Mouse (Mus musculus) midbrain, embryonic 16.5 days (tissue): Measurements from ENCODE around the gene Gtf3c1. TPM values are rescaled to one million over a fixed set of nuclear protein-coding genes. Genes with fewer than 3 reads are reported as not detected.
A peak's percentile ranks its signal among the peaks of the same experiment; 100 is the strongest.
"Not testable (repeated sequence)": the region's sequence is repeated elsewhere in the genome, so short reads cannot be mapped to it uniquely, and the experiment has no call there.

Experiments
- ATAC-seq: fragments of 200-750 bp; cut with Nextera tagmentation; 2 replicates; pipeline ENCODE4 v1.8.0; 2017; ENCODE audit warnings: moderate TSS enrichment
- H3K27ac ChIP-seq: fragments of 300-500 bp; sonication (generic); 2 replicates; pipeline ENCODE4 v1.5.1; 2014; ENCODE audit warnings: mild to moderate bottlenecking, low read length, mixed read lengths
- H3K27me3 ChIP-seq: fragments of 300-500 bp; sonication (generic); 2 replicates; pipeline ENCODE4 v1.6.1; 2014; ENCODE audit warnings: low read depth, low read length, mixed read lengths; ENCODE audit not compliant: control insufficient read depth, insufficient read depth
- H3K36me3 ChIP-seq: fragments of 300-500 bp; sonication (generic); 2 replicates; pipeline ENCODE4 v1.6.1; 2014; ENCODE audit warnings: mild to moderate bottlenecking, low read length, moderate library complexity, mixed read lengths; ENCODE audit not compliant: control insufficient read depth, insufficient read depth
- H3K4me1 ChIP-seq: fragments of 300-500 bp; sonication (generic); 2 replicates; pipeline ENCODE4 v1.6.1; 2014; ENCODE audit warnings: mild to moderate bottlenecking, low read length, mixed read lengths; ENCODE audit not compliant: control insufficient read depth, insufficient read depth
- H3K4me2 ChIP-seq: fragments of 300-500 bp; sonication (generic); 2 replicates; pipeline ENCODE4 v1.6.1; 2014; ENCODE audit warnings: mild to moderate bottlenecking, low read length, mixed read lengths
- H3K4me3 ChIP-seq: fragments of 300-500 bp; sonication (generic); 2 replicates; pipeline ENCODE4 v1.5.1; 2014; ENCODE audit warnings: low read depth, mild to moderate bottlenecking, low read length, moderate library complexity, mixed read lengths
- H3K9ac ChIP-seq: fragments of 300-500 bp; sonication (generic); 2 replicates; pipeline ENCODE4 v1.6.1; 2014; ENCODE audit warnings: low read depth, low read length, mixed read lengths
- H3K9me3 ChIP-seq: fragments of 300-500 bp; sonication (generic); replicated peaks from 2 replicates; pipeline ENCODE4 v1.6.1; 2014; ENCODE audit warnings: mild to moderate bottlenecking, low read length, mixed read lengths; ENCODE audit not compliant: control insufficient read depth, poor library complexity, severe bottlenecking
- WGBS: fragments of 180-500 bp; shearing (Covaris S2); extraction: QIAGEN DNeasy Blood & Tissue Kit; methylation state at CpG from one replicate; pipeline ENCODE4 v1.1.7; 2014; 5-methylcytosine and 5-hydroxymethylcytosine counted together
- polyA plus RNA-seq: library from polyadenylated mRNA; unstranded; fragments of >200 nt; fragmentation: Nextera tagmentation; extraction: Ambion mirVana; gene quantifications from 2 replicates; pipeline ENCODE4 v1.2.1, GENCODE M21; 2015

The Gtf3c1 gene
- polyA plus RNA-seq, 1 experiment from 2014 or later = 30.5 TPM

DNA sequence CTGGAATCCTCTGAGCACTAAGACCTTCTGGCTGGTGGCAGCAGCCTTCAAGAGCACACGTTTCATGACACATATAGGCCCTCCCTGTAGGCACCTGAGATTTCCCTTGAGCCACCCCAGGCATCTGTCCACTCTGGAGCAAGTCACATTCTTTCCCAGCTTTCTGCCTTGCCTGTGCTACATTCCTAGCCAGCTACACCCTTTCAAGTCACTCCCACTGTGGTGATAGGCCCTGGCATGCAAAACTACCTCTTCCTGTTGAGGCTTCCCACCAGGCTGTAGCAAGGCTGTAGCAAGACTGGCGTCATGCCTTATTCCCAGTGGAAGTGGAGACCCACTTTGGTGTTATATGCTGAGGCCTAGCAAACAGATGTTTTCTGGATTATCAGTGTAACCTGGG is 9.1 kb upstream of the Gtf3c1 start:
- Histone ChIP-seq H3K36me3 (no peaks in the 10 kb centered on the region), H3K27me3 (no peaks in the 10 kb centered on the region), H3K4me3 (no peak overlapping the region), H3K4me1 (no peaks in the 10 kb centered on the region; the same call in 1 of the 2 replicates), H3K4me2 (no peak overlapping the region), H3K9me3 (no peaks in the 10 kb centered on the region), H3K9ac (no peak overlapping the region), H3K27ac (no peak overlapping the region)
- no peak for ATAC-seq
- 77% methylated on average over 2 of the region's 2 CpGs for WGBS

DNA sequence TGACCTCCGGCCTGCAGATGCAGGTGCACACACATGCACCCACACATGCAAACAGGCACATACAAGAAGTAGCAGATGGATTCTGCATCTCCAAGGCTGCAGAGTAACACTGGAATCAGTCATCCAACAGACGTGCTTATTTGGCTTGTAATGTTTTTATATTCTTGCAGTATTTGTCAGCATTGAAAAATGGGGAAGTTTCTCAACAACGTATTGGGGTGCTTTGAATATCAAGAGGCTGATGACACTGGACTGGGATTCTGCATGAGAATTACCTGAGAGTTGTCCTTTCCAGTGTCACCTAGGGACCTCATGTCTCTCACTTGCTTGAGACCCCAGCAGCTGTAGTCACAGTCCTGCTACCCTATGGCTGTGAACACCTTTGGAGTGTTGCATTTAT is 7.2 kb upstream of the Gtf3c1 start:
- no peak for ATAC-seq
- 96% methylated on average over 3 of the region's 3 CpGs for WGBS
- H3K9ac ChIP-seq = no peak overlapping the region
- no peaks in the 10 kb centered on the region for H3K4me1 ChIP-seq
- H3K27ac ChIP-seq = no peak overlapping the region
- H3K27me3 ChIP-seq = no peaks in the 10 kb centered on the region
- no peaks in the 10 kb centered on the region for H3K36me3 ChIP-seq
- no peaks in the 10 kb centered on the region for H3K9me3 ChIP-seq
- no peak overlapping the region for H3K4me2 ChIP-seq
- H3K4me3 ChIP-seq = no peak overlapping the region

DNA sequence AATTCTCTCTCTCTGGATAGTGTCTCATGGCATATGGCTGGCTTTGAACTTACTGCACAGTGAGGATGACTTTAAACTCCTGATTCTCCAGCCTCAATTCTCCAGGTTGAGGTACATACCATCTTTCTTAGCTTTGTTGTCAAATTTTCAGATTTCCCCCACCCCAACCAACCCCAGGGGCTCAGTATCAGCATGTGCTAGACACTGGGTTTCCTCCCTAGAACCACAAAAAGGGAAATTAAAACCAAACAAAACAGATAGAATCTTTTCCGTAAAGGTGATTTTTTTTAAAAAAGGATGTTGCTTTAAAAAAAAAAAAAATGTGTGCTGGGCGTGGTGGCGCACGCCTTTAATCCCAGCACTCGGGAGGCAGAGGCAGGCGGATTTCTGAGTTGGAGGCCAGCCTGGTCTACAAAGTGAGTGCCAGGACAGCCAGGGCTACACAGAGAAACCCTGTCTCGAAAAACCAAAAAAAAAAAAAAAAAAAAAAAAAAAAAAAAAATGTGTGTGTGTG is 6.0 kb upstream of the Gtf3c1 start:
- not testable (repeated sequence) for H3K36me3 ChIP-seq, H3K27ac ChIP-seq, ATAC-seq, H3K27me3 ChIP-seq, H3K4me3 ChIP-seq, H3K9me3 ChIP-seq, H3K4me2 ChIP-seq, H3K9ac ChIP-seq, H3K4me1 ChIP-seq
- WGBS = 98% methylated on average over 6 of the region's 7 CpGs

DNA sequence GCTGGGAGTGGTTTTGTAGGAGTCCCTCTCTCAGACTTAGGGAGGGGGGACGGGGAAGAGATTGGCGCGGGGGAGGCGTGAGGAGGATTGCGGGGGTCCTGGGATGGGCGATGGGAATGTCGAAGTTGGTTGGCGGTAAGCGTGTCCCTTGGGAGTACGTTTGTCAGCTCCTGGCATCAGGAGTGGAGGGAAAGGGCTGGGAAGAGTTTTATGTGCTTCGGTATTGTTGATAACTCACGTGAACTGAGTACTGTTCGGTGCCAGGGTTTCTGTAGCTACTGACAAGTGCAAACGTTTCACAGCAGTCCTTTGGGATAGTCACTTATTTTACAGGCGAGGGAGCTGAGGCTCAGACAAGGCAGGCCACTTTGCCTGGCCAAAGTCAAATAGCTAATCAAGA is 520 bp upstream of the Gtf3c1 start:
- Histone ChIP-seq H3K4me1 (peaks cover 31% of the 10 kb centered on the region), H3K9me3 (no peaks in the 10 kb centered on the region), H3K36me3 (no peaks in the 10 kb centered on the region), H3K4me2 (peak overlapping the region; percentile 72), H3K27ac (peak overlapping the region; percentile 75), H3K9ac (peak overlapping the region; percentile 89), H3K27me3 (no peaks in the 10 kb centered on the region), H3K4me3 (peak overlapping the region; percentile 80)
- WGBS = 0% methylated on average over 15 of the region's 15 CpGs
- ATAC-seq = no peak

DNA sequence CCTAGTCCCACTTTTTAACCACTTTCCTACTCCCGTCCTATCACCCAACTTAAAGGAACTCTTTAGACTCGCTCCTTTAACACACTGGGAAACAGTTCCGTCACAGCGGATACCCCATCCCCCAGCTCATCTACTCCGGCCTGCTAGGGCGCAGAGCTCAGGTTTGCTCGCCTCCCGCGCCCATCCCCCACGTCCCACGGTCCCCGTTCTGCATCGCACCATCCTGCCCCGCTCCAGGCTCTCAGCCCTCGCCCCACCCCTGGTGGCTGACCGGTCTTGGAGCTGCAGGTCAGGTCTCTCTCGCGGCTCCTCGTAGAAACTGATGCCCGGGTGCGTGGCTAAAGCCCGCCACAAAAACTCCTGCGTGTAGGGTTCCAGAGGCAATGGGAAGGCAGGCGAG is 394 bp downstream of the Gtf3c1 start:
- H3K4me3 ChIP-seq = peak overlapping the region; percentile 80
- no peaks in the 10 kb centered on the region for H3K9me3 ChIP-seq
- peak overlapping the region; percentile 83 for H3K4me2 ChIP-seq
- peak; percentile 86 for ATAC-seq
- no peaks in the 10 kb centered on the region for H3K27me3 ChIP-seq
- under 1% methylated on average over 24 of the region's 24 CpGs for WGBS
- peaks cover 7% of the 10 kb centered on the region for H3K36me3 ChIP-seq
- H3K27ac ChIP-seq = peak overlapping the region; percentile 90
- peaks cover 31% of the 10 kb centered on the region for H3K4me1 ChIP-seq
- peak overlapping the region; percentile 91 for H3K9ac ChIP-seq

DNA sequence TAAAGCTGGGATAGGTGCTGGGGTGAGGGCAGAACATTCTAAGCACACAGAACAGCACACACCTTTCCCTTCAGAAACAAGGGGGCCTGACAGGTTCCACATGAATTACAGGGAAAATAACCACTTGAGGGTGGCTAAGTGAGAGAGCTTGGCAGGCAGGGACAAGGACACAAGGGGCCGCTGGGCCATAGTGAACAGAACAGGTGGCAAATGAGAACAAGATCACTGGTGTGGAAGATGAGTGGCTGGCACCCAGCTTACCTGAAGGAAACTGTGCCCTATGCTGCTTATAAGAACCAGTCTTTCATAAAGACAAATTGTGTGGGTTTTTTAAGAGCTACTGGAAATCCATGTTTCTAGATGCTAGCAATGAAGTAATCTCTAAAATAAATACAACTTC is 4.8 kb downstream of the Gtf3c1 start:
- H3K27me3 ChIP-seq = no peaks in the 10 kb centered on the region
- H3K9me3 ChIP-seq = no peaks in the 10 kb centered on the region; the same call in 1 of the 2 replicates
- H3K36me3 ChIP-seq = peaks cover 46% of the 10 kb centered on the region
- no peak for ATAC-seq
- H3K27ac ChIP-seq = no peak overlapping the region
- WGBS = 96% methylated on average over 1 of the region's 1 CpGs
- H3K9ac ChIP-seq = no peak overlapping the region
- H3K4me2 ChIP-seq = no peak overlapping the region
- H3K4me1 ChIP-seq = peaks cover 24% of the 10 kb centered on the region
- H3K4me3 ChIP-seq = no peak overlapping the region

DNA sequence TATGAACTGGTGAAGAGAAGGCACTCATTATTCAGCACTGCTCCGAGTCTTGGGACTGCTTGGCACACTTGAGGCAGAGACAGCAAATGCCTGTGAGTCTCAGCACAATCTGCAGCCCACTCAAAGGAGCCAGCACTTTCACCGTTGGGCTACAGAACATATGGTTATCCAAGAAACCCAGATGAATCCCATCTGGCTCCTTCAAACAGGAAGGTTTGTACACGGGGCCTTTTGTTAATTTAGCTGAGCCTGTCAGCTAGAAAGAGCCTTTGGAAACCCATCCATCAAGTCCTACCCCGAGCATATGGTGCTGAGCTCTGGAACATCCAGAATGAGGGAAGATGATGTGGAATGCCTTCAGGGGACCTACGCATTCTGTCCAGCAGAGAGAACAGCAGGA is 13.5 kb downstream of the Gtf3c1 start:
- Histone ChIP-seq H3K27ac (no peak overlapping the region), H3K9me3 (no peaks in the 10 kb centered on the region; the same call in 1 of the 2 replicates), H3K36me3 (peaks cover 88% of the 10 kb centered on the region), H3K27me3 (no peaks in the 10 kb centered on the region), H3K4me3 (no peak overlapping the region), H3K4me1 (no peaks in the 10 kb centered on the region), H3K9ac (no peak overlapping the region), H3K4me2 (no peak overlapping the region)
- no peak for ATAC-seq
- 88% methylated on average over 5 of the region's 5 CpGs for WGBS

DNA sequence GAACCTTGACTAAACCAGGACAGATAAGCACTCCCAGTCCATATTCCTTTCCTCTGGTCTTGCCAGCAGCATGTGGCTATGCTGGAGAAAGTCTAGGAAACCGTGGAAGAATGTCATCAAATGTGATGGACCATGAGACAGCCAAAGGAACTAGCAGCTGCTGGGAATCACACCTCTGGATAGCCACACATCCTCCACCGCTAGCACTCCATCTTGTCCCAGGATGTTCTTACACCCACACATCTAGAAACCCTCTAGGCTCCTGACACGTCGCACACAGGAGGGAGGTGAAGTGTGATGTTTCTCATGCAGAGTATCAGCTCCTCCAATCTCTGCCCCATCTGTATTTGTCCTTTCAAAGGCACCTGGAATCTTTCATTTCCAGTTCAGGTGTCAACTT is 17.1 kb downstream of the Gtf3c1 start:
- Histone ChIP-seq H3K9me3 (no peaks in the 10 kb centered on the region), H3K4me3 (no peak overlapping the region), H3K36me3 (peaks cover 74% of the 10 kb centered on the region), H3K27me3 (no peaks in the 10 kb centered on the region), H3K27ac (no peak overlapping the region), H3K9ac (no peak overlapping the region), H3K4me2 (no peak overlapping the region), H3K4me1 (no peaks in the 10 kb centered on the region)
- ATAC-seq = no peak
- WGBS = 89% methylated on average over 4 of the region's 4 CpGs

DNA sequence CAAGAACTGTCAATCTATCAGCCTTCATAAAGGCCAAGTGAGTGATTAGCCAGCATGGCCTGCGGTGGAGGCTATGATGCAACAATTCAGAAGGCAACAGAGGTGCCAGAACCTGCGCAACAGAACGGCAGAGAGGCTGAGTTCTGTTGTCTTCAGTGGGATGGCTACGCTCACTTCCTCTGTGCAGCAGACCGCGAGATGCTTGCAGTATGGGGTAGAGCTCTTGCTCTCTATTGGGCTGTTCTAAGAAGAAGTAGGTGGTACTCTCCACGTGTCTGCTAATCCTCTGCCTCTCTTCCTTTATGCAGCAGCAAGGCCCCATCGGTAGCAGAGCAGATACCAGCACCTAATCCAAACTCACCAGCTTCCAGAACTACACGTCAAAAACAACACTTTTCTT is 27.6 kb downstream of the Gtf3c1 start:
- no peaks in the 10 kb centered on the region for H3K27me3 ChIP-seq
- no peaks in the 10 kb centered on the region for H3K4me1 ChIP-seq
- no peak overlapping the region for H3K27ac ChIP-seq
- WGBS = 55% methylated on average over 9 of the region's 9 CpGs
- H3K9ac ChIP-seq = no peak overlapping the region
- H3K36me3 ChIP-seq = peaks cover 43% of the 10 kb centered on the region
- ATAC-seq = no peak
- no peak overlapping the region for H3K4me3 ChIP-seq
- H3K4me2 ChIP-seq = no peak overlapping the region
- H3K9me3 ChIP-seq = no peaks in the 10 kb centered on the region
